In genomic region chr9:9214296-9214695, GRCm38 (mm10) we compare ENCODE assay signal across 25 mouse cellular contexts. TPM values are rescaled to one million over a fixed set of nuclear protein-coding genes. Genes with fewer than 3 reads are reported as not detected.
DNase-seq lines count a peak whose midpoint lies in the region; ATAC-seq and TF ChIP-seq lines count a peak whose summit lies in the region.
"Had no signal": no experiment of that assay in that cellular context is flagged by ENCODE, and none has a peak within 500 bp of the region (broad histone marks: within the 10 kb centered on the region; RNA-seq: fewer than 3 reads in every experiment).

No protein-coding gene starts in this region.

- ATAC-seq in hindbrain, postnatal 0 days = no peak; the same call in 1 of the 2 replicates
- no peak for ATAC-seq in hindbrain, embryonic 14.5 days (ENCODE audit: low FRiP score)
- ATAC-seq in lung, postnatal 0 days = no peak
- ATAC-seq: forebrain, embryonic 13.5 days; intestine, embryonic 16.5 days had no signal

- DNase-seq in cerebellum, postnatal 10 days = peak; percentile 50 to 52
- no peak for DNase-seq in cerebellum, postnatal 25 days
- peak; percentile 13 for DNase-seq in hindbrain, postnatal 0 days (ENCODE audit: low spot score)
- no peak for DNase-seq in hindbrain, embryonic 14.5 days (ENCODE audit: low spot score)
- DNase-seq in lung, postnatal 0 days (ENCODE audit: low spot score) = no peak
- DNase-seq in lung, postnatal 10 days = no peak
- peak; percentile 14 for DNase-seq in ZHBTc4 (ENCODE audit: low read depth, low spot score)
- DNase-seq in embryonic facial prominence, embryonic 10.5 days (ENCODE audit: low spot score) = no peak
- DNase-seq: adrenal gland, adult 2 months; cerebellum, adult 11 months; cerebellum, postnatal 36 days; gastrocnemius, postnatal 10 days; heart, postnatal 10 days; kidney, postnatal 36 days; layer of hippocampus, adult 9-11 months; lung, postnatal 36 days; right cerebral cortex, postnatal 4 days; thymus, postnatal 25 days had no signal

- TF ChIP-seq EP300 in lung, postnatal 0 days (IDR thresholded peaks at IDR 0.05) = no peak

- TF ChIP-seq CTCF in hindbrain, postnatal 0 days (IDR thresholded peaks at IDR 0.05; ENCODE audit: low read depth) = peak; percentile 36; the same call in 1 of the 2 replicates
- peak; percentile 19; the same call in 1 of the 2 replicates for TF ChIP-seq CTCF in lung, postnatal 0 days (IDR thresholded peaks at IDR 0.05)

- H3K27me3 ChIP-seq in hindbrain, postnatal 0 days (ENCODE audit: insufficient read depth, low read length) = no peaks in the 10 kb centered on the region
- no peaks in the 10 kb centered on the region for H3K27me3 ChIP-seq in hindbrain, embryonic 14.5 days (ENCODE audit: control insufficient read depth, insufficient read depth, low read length)
- H3K27me3 ChIP-seq in lung, postnatal 0 days (replicated peaks; ENCODE audit: insufficient read depth, low read length) = no peaks in the 10 kb centered on the region
- H3K27me3 ChIP-seq in embryonic facial prominence, embryonic 10.5 days (replicated peaks; ENCODE audit: low read depth, poor library complexity, severe bottlenecking) = no peaks in the 10 kb centered on the region
- H3K27me3 ChIP-seq: forebrain, embryonic 13.5 days; megakaryocyte, embryonic 14.5 days; neural tube, embryonic 12.5 days had no signal

- no peaks in the 10 kb centered on the region for H3K9me3 ChIP-seq in hindbrain, postnatal 0 days (ENCODE audit: low read length)
- no peaks in the 10 kb centered on the region for H3K9me3 ChIP-seq in hindbrain, embryonic 14.5 days (ENCODE audit: control insufficient read depth, low read length)
- no peaks in the 10 kb centered on the region for H3K9me3 ChIP-seq in lung, postnatal 0 days (ENCODE audit: low read length)
- no peaks in the 10 kb centered on the region for H3K9me3 ChIP-seq in embryonic facial prominence, embryonic 10.5 days
- H3K9me3 ChIP-seq: forebrain, embryonic 13.5 days; heart, embryonic 12.5 days; megakaryocyte, embryonic 14.5 days; neural tube, embryonic 12.5 days had no signal

- no peak overlapping the region for H3K27ac ChIP-seq in hindbrain, postnatal 0 days
- H3K27ac ChIP-seq in hindbrain, embryonic 14.5 days = no peak overlapping the region
- no peak overlapping the region for H3K27ac ChIP-seq in lung, postnatal 0 days (ENCODE audit: low read length)
- H3K27ac ChIP-seq in embryonic facial prominence, embryonic 10.5 days (replicated peaks) = no peak overlapping the region
- H3K27ac ChIP-seq: forebrain, embryonic 13.5 days; left cerebral cortex, adult 2 months; neural tube, embryonic 12.5 days had no signal

- H3K4me2 ChIP-seq in hindbrain, postnatal 0 days (ENCODE audit: low read depth, low read length) = no peak overlapping the region
- H3K4me2 ChIP-seq in hindbrain, embryonic 14.5 days (replicated peaks) = no peak overlapping the region
- H3K4me2 ChIP-seq in lung, postnatal 0 days (replicated peaks; ENCODE audit: low read depth, low read length) = no peak overlapping the region
- H3K4me2 ChIP-seq: forebrain, embryonic 13.5 days; heart, embryonic 12.5 days; neural tube, embryonic 12.5 days had no signal

- H3K9ac ChIP-seq in hindbrain, postnatal 0 days (replicated peaks; ENCODE audit: low read length) = no peak overlapping the region
- H3K9ac ChIP-seq in hindbrain, embryonic 14.5 days = no peak overlapping the region
- no peak overlapping the region for H3K9ac ChIP-seq in lung, postnatal 0 days (replicated peaks; ENCODE audit: low read depth)
- H3K9ac ChIP-seq: forebrain, embryonic 13.5 days; heart, embryonic 12.5 days; neural tube, embryonic 12.5 days had no signal

- no peaks in the 10 kb centered on the region for H3K4me1 ChIP-seq in hindbrain, postnatal 0 days (ENCODE audit: insufficient read depth, low read length)
- peaks cover 6% of the 10 kb centered on the region; the same call in 1 of the 2 replicates for H3K4me1 ChIP-seq in hindbrain, embryonic 14.5 days (replicated peaks; ENCODE audit: control insufficient read depth, insufficient read depth, low read length)
- H3K4me1 ChIP-seq in lung, postnatal 0 days (ENCODE audit: insufficient read depth, low read depth, low read length) = no peaks in the 10 kb centered on the region
- H3K4me1 ChIP-seq in embryonic facial prominence, embryonic 10.5 days = peaks cover 17% of the 10 kb centered on the region
- H3K4me1 ChIP-seq: megakaryocyte, embryonic 14.5 days; neural tube, embryonic 12.5 days had no signal

- no peak overlapping the region for H3K4me3 ChIP-seq in hindbrain, postnatal 0 days (ENCODE audit: low read length)
- no peak overlapping the region for H3K4me3 ChIP-seq in hindbrain, embryonic 14.5 days (replicated peaks; ENCODE audit: low read length)
- H3K4me3 ChIP-seq in lung, postnatal 0 days (ENCODE audit: low read depth, low read length) = no peak overlapping the region
- no peak overlapping the region for H3K4me3 ChIP-seq in embryonic facial prominence, embryonic 10.5 days
- H3K4me3 ChIP-seq: forebrain, embryonic 13.5 days; heart, embryonic 12.5 days; left cerebral cortex, adult 2 months; megakaryocyte, embryonic 14.5 days; neural tube, embryonic 12.5 days had no signal

- H3K36me3 ChIP-seq in hindbrain, postnatal 0 days (ENCODE audit: insufficient read depth, low read length) = no peaks in the 10 kb centered on the region
- no peaks in the 10 kb centered on the region for H3K36me3 ChIP-seq in hindbrain, embryonic 14.5 days (replicated peaks; ENCODE audit: control insufficient read depth, insufficient read depth)
- H3K36me3 ChIP-seq in lung, postnatal 0 days (ENCODE audit: insufficient read depth, low read length) = no peaks in the 10 kb centered on the region
- H3K36me3 ChIP-seq in embryonic facial prominence, embryonic 10.5 days (replicated peaks) = no peaks in the 10 kb centered on the region
- H3K36me3 ChIP-seq: heart, embryonic 12.5 days; neural tube, embryonic 12.5 days had no signal

RNA-seq across cellular contexts. Expression of gene Arhgap42, which starts 24.6 kb away (rescaled TPM):
- 5.9 and 13.0 TPM in 2 replicates for total RNA-seq in hindbrain, postnatal 0 days (2014; rRNA removed)
- polyA plus RNA-seq in hindbrain, postnatal 0 days (2015; fragmentation: Nextera tagmentation; extraction: Ambion mirVana) = 13.0 and 15.4 TPM in 2 replicates
- 18.8 and 20.2 TPM in 2 replicates for polyA plus RNA-seq in hindbrain, embryonic 14.5 days (2014; fragmentation: Nextera tagmentation; extraction: Ambion mirVana)
- polyA plus RNA-seq in lung, postnatal 0 days (2015; fragmentation: Nextera tagmentation; extraction: Ambion mirVana) = 37.9 and 42.5 TPM in 2 replicates
- polyA plus RNA-seq in embryonic facial prominence, embryonic 10.5 days (2016; fragmentation: Nextera tagmentation; extraction: Ambion mirVana) = 35.8 and 36.7 TPM in 2 replicates
- total RNA-seq: granulocyte monocyte progenitor cell, adult 5-6 weeks had no signal

Comparison
In these comparisons a context has a peak if more than half of its experiments do, and no peak if none do; other contexts are left out.
1. DNase-seq: peak in cerebellum, postnatal 10 days (2 of 2), hindbrain, postnatal 0 days (single experiment) and ZHBTc4 (single experiment); none in cerebellum, postnatal 25 days (0 of 2), hindbrain, embryonic 14.5 days (single experiment), lung, postnatal 0 days (single experiment), lung, postnatal 10 days (single experiment) and embryonic facial prominence, embryonic 10.5 days (single experiment).